Mouse (Mus musculus) adrenal gland, adult 2 months (tissue): Measurements from ENCODE around the gene Drosha. TPM values are rescaled to one million over a fixed set of nuclear protein-coding genes. Genes with fewer than 3 reads are reported as not detected.
"Not testable (repeated sequence)": the region's sequence is repeated elsewhere in the genome, so short reads cannot be mapped to it uniquely, and the experiment has no call there.

ENCODE experiments used
- DNase-seq: peaks from one replicate; pipeline ENCODE4 v3.0.0; 2021
- polyA plus RNA-seq: library from polyadenylated mRNA; depleted of rRNA; stranded (reverse); fragments of >200 nt; gene quantifications from 2 replicates; pipeline ENCODE4 v1.2.3, GENCODE M21; 2012
- total RNA-seq, 2 experiments: library from RNA; stranded (reverse); gene quantifications; 2 replicates each; pipeline ENCODE4 v1.2.3; 2021

The Drosha gene
- total and polyA plus RNA-seq, 3 experiments = 14.0 to 39.5 (median 34.3) TPM

- no peak for DNase-seq
Observed at GRCm38 (mm10) chr15:12885361-12885760, 60.7 kb downstream of the Drosha start.

GRCm38 (mm10) chr15:12887206-12887605 is 62.6 kb downstream of the Drosha start:
- DNase-seq = no peak

GRCm38 (mm10) chr15:12888312-12888711 is 63.7 kb downstream of the Drosha start:
- no peak for DNase-seq

GRCm38 (mm10) chr15:12889909-12890308 is 65.3 kb downstream of the Drosha start:
- no peak for DNase-seq

DNA sequence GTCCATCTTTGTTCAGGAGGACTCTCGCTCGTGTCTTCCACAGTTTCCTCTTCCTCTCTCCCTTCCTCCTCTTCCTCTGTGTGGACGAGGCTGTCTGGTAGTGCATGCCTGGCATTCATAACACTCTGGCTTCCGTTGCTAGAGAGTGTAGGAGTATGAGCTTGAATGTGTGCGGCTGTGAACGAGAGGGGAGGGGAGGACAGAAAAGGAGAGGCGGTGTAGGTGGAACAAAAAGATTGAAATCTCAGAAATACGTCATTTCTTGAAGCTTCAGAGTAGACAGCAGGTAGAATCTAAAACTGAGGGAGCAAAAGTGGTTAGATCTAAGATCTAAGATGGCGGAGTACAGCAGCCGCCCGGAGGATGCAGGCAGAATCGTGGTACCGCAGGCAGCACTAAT is 70.8 kb downstream of the Drosha start:
- no peak for DNase-seq

DNA sequence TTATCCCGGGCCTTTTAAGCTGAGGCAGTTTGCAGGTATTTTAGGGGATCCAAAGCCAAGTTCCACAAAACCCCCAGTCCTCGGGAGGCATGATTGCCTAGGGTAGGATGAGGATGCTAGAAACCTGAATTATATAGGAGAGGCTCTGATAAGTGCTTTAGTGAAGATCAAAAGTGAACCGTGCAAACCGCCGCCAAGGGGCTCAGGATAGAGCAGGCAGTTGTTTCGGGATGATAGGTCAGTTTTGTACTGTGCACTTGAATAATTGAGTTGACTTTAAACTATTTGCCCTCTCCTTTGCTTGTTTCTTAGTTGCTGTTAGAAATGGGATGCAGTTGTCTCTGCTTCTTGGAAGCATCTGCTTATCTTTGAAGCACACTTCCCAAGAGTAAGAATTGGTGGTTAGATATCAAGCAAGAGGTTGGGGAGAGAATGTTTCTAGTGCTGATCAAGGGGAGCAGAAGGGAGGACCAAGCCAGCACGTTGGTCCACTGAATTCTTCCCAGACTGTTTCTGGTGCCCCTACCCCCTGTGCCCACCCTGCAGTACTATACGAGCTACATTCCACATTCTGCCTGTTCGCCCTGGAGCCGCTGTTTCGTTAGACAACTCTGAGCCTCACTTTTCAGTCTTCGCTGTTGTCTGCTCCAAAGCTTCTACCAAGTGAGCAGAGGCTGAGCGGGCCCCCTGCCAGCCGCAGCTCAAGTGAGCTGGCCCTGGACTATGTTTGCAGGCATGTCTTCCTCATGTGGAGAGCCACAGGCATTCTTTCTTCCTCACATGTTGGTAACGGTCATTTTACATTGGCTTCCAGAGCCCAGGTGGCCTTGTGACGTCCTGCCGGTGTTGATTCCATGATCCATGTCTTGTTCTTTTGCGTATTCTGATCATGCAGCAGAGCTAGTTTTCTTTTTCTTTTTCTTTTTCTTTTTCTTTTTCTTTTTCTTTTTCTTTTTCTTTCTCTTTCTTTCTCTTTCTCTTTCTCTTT is 71.7 kb downstream of the Drosha start:
- DNase-seq = no peak

DNA sequence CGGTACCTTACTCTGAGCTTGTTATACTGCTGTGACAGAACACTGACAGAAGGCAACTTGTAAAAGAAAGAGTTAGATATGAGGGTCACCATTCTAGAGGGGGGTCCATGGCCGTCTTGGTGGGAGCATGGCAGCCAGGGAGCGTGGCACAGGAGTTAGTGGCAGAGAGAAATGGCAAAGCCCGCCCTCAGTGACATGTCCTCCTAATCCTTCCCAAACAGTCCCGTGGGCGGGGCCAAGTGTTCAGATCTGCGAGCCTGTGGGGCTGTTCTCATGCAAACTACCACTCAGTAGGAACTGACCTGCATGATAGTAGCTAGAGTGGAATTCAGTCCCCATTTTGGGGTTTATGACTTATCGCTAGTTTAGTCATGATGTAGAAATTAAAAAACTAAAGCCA is 73.2 kb downstream of the Drosha start:
- no peak for DNase-seq

GRCm38 (mm10) chr15:12900428-12901196 is 76.0 kb downstream of the Drosha start:
- DNase-seq = no peak

DNA sequence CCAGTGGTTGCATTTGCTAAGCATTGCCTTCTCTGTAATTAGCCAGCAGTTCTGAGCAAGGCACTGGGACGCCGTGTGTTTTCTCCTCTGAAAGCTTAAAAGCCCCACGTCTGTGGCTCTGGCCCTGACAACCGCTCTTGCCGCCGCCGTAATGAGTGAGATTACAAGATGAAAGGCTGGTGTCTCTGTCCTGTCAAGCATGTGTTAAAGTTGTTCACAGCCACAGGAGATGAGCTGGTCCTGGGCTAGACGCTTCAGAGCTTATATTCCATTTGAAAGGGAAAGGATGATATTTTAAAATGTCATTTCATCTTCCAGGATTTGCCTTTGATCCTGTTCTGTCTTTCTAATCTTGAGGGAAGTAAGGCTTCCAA is 76.6 kb downstream of the Drosha start:
- no peak for DNase-seq

DNA sequence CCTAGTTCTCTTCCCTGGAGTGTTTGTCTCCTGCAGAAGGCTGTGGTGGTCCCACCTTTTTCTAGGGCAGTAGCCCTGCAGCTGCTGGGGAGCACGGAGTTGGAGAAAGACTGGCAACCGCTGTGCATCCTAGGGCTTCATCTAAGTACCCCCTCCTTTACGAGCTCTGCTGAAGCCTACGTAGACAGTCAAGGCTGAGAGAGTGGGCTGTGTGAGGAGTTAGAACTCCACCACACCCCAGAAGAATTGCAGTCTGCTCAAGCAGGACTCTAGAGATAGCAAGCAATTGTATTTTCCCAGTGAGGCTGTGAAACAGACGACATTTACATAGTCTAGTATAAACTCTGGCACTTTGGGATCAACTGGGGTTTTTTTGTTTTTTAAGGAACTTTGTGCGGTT is 79.8 kb downstream of the Drosha start:
- DNase-seq = no peak

DNA sequence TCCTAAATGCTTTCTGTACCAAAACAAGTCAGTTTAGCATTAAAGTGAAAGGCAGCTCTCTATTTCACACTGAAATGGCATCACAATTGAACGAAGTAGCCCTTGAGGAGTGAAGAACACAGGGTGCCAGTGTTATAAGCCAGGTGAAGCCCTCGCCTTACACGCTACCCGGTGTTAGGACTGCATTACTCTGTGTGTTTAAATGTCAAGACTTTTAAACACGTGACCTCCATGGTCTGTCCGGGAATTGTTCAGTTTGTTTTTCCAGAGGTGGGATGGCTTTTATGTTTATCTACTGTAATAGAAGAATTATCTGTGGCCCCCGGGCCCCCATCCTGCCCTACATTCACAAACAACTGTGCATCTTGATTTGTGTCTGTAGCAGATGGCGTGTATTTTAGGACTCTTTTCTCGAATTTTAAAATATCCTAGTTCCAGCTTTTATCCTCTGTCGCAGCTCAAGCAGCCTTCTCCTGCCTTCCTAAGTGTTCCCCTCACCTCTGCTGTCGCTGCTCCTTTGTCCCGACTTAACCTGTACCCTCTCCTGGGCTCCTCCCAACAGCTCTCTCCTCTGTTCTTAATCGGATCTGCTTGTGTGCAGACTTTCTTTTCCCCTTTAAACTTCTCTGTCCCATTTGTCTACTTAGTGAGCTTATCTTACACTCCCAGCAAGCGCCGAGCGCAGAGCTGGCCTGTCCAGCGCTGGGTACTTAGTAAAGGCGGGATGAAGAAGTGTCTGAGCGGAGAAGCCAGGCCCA is 83.5 kb downstream of the Drosha start:
- no peak for DNase-seq

DNA sequence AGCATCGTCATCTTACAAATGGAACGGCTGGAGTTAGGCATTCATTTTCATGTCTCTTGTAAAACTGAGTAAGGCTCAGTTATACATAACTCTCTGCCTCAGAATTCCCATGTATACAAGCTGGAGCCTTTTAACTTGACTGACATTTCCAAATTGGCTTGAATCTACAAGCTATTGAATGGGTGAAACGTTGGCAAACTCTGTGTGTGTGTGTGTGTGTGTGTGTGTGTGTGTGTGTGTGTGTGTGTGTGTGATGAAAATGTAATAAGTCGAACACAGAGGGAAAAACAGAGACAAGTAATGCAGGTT is 84.1 kb downstream of the Drosha start:
- DNase-seq = no peak

GRCm38 (mm10) chr15:12909171-12909570 is 84.6 kb downstream of the Drosha start:
- DNase-seq = no peak

- no peak for DNase-seq
Observed at GRCm38 (mm10) chr15:12911082-12911481, 86.5 kb downstream of the Drosha start.

- no peak for DNase-seq
Observed at GRCm38 (mm10) chr15:12916314-12916815, 91.8 kb downstream of the Drosha start.

GRCm38 (mm10) chr15:12919326-12919966 is 94.8 kb downstream of the Drosha start:
- not testable (repeated sequence) for DNase-seq

DNA sequence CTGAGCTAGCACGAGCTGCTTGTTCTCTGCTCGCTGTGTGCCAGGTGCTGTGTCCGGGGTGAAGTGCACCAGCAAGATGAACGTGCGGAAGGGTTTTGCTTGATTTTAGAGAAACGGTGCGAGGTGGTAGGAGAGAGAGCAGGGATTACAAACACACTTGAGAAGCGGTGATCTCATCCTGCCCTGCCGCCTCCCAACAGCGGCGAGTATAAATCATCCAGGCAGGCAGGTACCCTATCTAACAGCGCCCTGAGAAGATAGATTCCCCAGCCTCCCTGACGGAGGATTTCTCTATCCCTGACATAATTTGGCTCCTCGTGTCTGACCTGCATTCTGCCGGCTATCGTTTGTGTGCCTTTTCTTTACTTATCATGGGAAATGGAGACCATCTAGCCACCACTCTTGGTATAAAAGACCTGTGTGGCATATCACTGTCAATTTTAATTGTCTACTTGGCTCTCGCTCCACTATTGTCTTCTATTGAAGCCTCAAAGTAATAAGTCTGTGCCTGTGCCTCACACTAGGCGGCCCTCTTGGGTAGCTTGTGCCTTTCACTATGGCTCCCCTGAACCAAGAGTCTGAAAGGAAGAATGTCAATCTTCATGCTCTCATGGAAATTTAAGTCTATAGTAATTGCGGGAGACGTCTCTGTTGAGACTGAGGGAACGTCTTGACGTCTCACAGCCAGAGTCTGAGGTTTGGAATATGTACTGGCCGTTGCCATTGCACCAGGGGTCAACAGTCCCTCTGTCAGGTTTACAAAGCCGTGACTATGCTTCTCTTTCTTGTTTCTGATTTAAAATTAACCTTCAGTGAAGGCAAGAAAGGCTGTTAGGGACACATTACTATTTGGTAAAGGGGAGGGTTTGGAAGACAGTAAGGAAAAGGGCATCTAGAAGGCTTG is 95.6 kb downstream of the Drosha start:
- DNase-seq = no peak

DNA sequence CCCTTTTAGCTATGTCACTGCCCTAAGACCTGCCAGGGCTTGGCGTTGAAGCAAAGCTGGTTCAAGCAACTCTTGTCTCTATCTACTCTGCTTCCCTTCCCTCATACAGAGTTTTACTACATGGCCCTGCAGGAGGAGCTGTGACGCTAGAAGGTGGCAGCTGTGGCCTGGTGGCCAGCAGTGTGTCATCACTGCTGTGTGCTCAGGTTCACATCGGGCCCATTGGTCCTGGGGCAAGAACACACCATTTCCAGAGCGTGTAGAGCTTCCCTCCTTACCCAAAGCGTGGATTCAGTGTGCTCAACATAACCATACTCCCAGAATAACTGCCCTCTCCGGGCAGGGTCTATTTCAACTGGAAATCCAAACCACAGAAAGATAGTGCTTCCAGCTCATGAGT is 97.3 kb downstream of the Drosha start:
- DNase-seq = no peak

DNA sequence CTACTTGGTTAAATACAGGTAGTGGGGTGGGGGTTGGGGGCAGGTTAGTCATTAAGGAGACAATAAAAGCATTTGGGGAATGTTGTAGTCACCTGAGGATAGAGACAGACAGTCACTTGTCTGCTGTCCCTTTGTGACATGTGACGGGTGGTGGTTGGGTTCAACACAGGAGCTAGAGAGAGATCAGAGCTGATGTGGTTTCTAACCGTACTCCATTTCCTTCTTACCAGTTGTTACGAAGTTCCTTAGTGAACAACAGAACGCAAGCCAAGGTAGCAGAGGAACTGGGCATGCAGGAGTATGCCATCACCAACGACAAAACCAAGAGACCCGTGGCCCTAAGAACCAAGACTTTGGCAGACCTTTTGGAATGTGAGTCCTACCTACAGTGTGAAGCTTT is 99.2 kb downstream of the Drosha start:
- DNase-seq = no peak

DNA sequence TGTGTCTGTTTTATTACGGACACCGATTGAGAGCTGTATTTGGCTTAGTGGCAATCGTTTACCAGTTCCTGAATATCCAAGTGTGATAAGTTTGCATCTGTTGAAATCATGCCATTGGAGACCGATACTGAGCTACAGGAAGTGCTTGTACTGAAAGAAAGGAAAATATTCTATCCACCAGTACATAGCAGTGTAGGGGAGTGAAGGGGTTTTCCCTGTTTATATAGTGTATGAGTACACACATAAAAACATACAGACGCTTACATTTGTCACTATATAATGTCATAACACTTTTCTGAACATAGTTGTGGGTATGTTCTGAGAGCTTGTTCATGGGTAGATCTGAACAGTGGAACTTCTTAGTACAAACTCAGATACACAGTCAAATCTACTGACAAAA is 106.9 kb downstream of the Drosha start:
- DNase-seq = no peak

DNA sequence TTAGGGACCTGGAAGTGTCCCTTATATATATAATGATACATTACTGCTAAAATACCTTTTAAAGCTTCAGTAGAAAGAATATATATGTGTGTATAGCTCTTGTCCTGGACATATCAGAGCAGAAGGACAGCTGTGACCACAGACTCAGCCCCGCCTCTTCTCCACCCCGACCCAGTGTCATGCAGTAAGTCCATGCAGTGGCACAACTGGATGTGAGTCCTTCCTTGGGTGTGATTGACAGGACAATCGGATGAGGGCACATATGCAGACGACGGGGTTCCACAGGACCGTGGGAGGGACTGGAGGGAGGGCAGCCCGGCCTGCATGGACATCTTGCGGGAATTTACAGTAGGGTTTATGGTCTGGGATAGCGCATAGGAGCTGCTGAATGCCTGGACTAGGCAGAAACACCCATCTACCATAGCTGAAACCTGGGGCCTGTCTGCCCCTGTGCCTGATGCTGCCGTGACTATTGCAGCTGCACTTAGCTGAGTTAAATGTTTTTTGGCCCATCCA is 111.7 kb downstream of the Drosha start:
- DNase-seq = no peak
